Mouse (Mus musculus) embryo, embryonic 10.5 days (tissue): Measurements from ENCODE around the gene Rsph6a.

Source experiments
- DNase-seq: peaks from one replicate; pipeline ENCODE4 v3.0.0-alpha.2; 2015; ENCODE audit warnings: low spot score

Gene Rsph6a

GRCm38 (mm10) chr7:19098811-19099210 lies 44.3 kb downstream of the Rsph6a start:
- no peak for DNase-seq

GRCm38 (mm10) chr7:19100290-19100689 lies 45.8 kb downstream of the Rsph6a start:
- DNase-seq = no peak

- DNase-seq = no peak
Observed at GRCm38 (mm10) chr7:19103741-19104140, 49.3 kb downstream of the Rsph6a start.

GRCm38 (mm10) chr7:19104486-19104885 lies 50.0 kb downstream of the Rsph6a start:
- no peak for DNase-seq

GRCm38 (mm10) chr7:19107436-19107835 lies 52.9 kb downstream of the Rsph6a start:
- no peak for DNase-seq

- no peak for DNase-seq
Observed at GRCm38 (mm10) chr7:19109565-19109964, 55.1 kb downstream of the Rsph6a start.

GRCm38 (mm10) chr7:19118028-19118771 lies 63.7 kb downstream of the Rsph6a start, which contains the start of gene Gm4969:
Gene Gm4969, minus strand, starts transcription at chr7:19118368.
- DNase-seq = peak; percentile 62

- no peak for DNase-seq
Observed at GRCm38 (mm10) chr7:19119083-19119482, 64.6 kb downstream of the Rsph6a start.

GRCm38 (mm10) chr7:19119631-19120429 lies 65.3 kb downstream of the Rsph6a start, which contains the start of gene Fbxo46:
Gene Fbxo46, plus strand, starts transcription at chr7:19119859.
- peak; percentile 99 for DNase-seq

- DNase-seq = no peak
Observed at GRCm38 (mm10) chr7:19121686-19122085, 67.2 kb downstream of the Rsph6a start.
